Mouse (Mus musculus) embryonic fibroblast, embryonic 13.5 days (primary cell): ENCODE measurements around the gene Tada1. TPM values are rescaled to one million over a fixed set of nuclear protein-coding genes. Genes with fewer than 3 reads are reported as not detected.

ENCODE experiments used
- H3K27ac ChIP-seq: 2 replicates; pipeline ENCODE4 v1.5.1; 2012; ENCODE audit warnings: low read length, control low read depth, inconsistent platforms; ENCODE audit not compliant: insufficient read depth
- H3K4me1 ChIP-seq: 2 replicates; pipeline ENCODE4 v1.6.1; 2011; ENCODE audit warnings: low read length; ENCODE audit not compliant: control insufficient read depth, insufficient read depth
- H3K4me3 ChIP-seq: 2 replicates; pipeline ENCODE4 v1.5.1; 2011; ENCODE audit warnings: mild to moderate bottlenecking, control low read depth, low read length; ENCODE audit not compliant: insufficient read depth
- CTCF ChIP-seq: IDR thresholded peaks from 2 replicates; pipeline ENCODE4 v1.5.1; 2011; ENCODE audit warnings: mild to moderate bottlenecking, control low read depth, low read length, moderate library complexity, borderline replicate concordance; ENCODE audit not compliant: insufficient read depth
- POLR2A ChIP-seq: IDR thresholded peaks from 2 replicates; pipeline ENCODE4 v1.6.1; 2011; ENCODE audit warnings: low read depth, mild to moderate bottlenecking, control low read depth, low read length, moderate library complexity
- polyA plus RNA-seq: library from polyadenylated mRNA; stranded (reverse); fragments of >200 nt; gene quantifications from 2 replicates; pipeline ENCODE4 v1.2.4, GENCODE M21; 2011; ENCODE audit warnings: low read depth; ENCODE audit not compliant: missing spikeins, insufficient read length

The Tada1 gene
- polyA plus RNA-seq, 1 experiment: 28.1 TPM

GRCm38 (mm10) chr1:166402003-166402402 is 23.1 kb downstream of the Tada1 start:
- Histone ChIP-seq H3K4me3 (no peak overlapping the region), H3K27ac (no peak overlapping the region), H3K4me1 (no peaks in the 10 kb centered on the region; the same call in 1 of the 2 replicates)
- TF ChIP-seq CTCF (no peak), POLR2A (no peak)

GRCm38 (mm10) chr1:166403846-166404245 is 24.9 kb downstream of the Tada1 start:
- Histone ChIP-seq H3K4me1 (no peaks in the 10 kb centered on the region; the same call in 1 of the 2 replicates), H3K4me3 (no peak overlapping the region), H3K27ac (no peak overlapping the region)
- TF ChIP-seq CTCF (no peak), POLR2A (no peak)

GRCm38 (mm10) chr1:166409177-166409700 is 30.3 kb downstream of the Tada1 start:
- TF ChIP-seq CTCF (no peak), POLR2A (no peak)
- H3K27ac ChIP-seq: no peak overlapping the region

GRCm38 (mm10) chr1:166409701-166410220 is 30.9 kb downstream of the Tada1 start, which contains the start of gene Pogk:
Gene Pogk (minus strand): TSS chr1:166409863.
- H3K27ac ChIP-seq: no peak within 1 kb of the TSS
- no peaks in the 10 kb centered on the region; the same call in 1 of the 2 replicates for H3K4me1 ChIP-seq
- H3K4me3 ChIP-seq: peak within 1 kb of the TSS; percentile 53
- TF ChIP-seq POLR2A (peak; percentile 69), CTCF (no peak)

More at GRCm38 (mm10) chr1:166409177-166409700, 30.3 kb downstream of the Tada1 start:
- H3K4me3 ChIP-seq: peak overlapping the region; percentile 53
- no peaks in the 10 kb centered on the region; the same call in 1 of the 2 replicates for H3K4me1 ChIP-seq

- no peak overlapping the region for H3K4me3 ChIP-seq
- H3K4me1 ChIP-seq: no peaks in the 10 kb centered on the region
- no peak overlapping the region for H3K27ac ChIP-seq
- TF ChIP-seq CTCF (no peak), POLR2A (no peak)
These were observed 32.6 kb downstream of the Tada1 start for GRCm38 (mm10) chr1:166411541-166411940.

GRCm38 (mm10) chr1:166412266-166412665 is 33.4 kb downstream of the Tada1 start:
- H3K27ac ChIP-seq: no peak overlapping the region
- no peak for TF ChIP-seq POLR2A
- no peak for TF ChIP-seq CTCF
- H3K4me3 ChIP-seq: no peak overlapping the region
- no peaks in the 10 kb centered on the region for H3K4me1 ChIP-seq

GRCm38 (mm10) chr1:166429053-166429452 is 50.2 kb downstream of the Tada1 start:
- Histone ChIP-seq H3K27ac (no peak overlapping the region), H3K4me3 (no peak overlapping the region), H3K4me1 (no peaks in the 10 kb centered on the region)
- TF ChIP-seq POLR2A (no peak), CTCF (no peak)

GRCm38 (mm10) chr1:166429809-166430431 is 51.0 kb downstream of the Tada1 start:
- Histone ChIP-seq H3K4me3 (no peak overlapping the region), H3K4me1 (no peaks in the 10 kb centered on the region), H3K27ac (no peak overlapping the region)
- no peak for TF ChIP-seq CTCF
- no peak for TF ChIP-seq POLR2A

GRCm38 (mm10) chr1:166439426-166439825 is 60.5 kb downstream of the Tada1 start:
- Histone ChIP-seq H3K4me1 (no peaks in the 10 kb centered on the region), H3K4me3 (no peak overlapping the region), H3K27ac (no peak overlapping the region)
- no peak for TF ChIP-seq POLR2A
- TF ChIP-seq CTCF: no peak

- TF ChIP-seq CTCF (no peak), POLR2A (no peak)
- Histone ChIP-seq H3K27ac (no peak overlapping the region), H3K4me1 (no peaks in the 10 kb centered on the region), H3K4me3 (no peak overlapping the region)
These were observed 63.1 kb downstream of the Tada1 start for GRCm38 (mm10) chr1:166441992-166442391.

Other genes with a start within 250 kb of the Tada1 start
- not detected in 2 replicates for gene Gpa33, start 248.9 kb upstream of the Tada1 start, polyA plus RNA-seq
- gene Mael, start 140.3 kb upstream of the Tada1 start, polyA plus RNA-seq: not detected in 2 replicates
- gene Ildr2, start 125.0 kb upstream of the Tada1 start, polyA plus RNA-seq: 1.8 and 4.3 TPM in 2 replicates
- 17.8 and 20.8 TPM in 2 replicates for gene Pogk, start 30.8 kb downstream of the Tada1 start, polyA plus RNA-seq
- gene Gm4846, start 118.5 kb downstream of the Tada1 start, polyA plus RNA-seq: not detected in 2 replicates